Mouse (Mus musculus) heart, adult 2 months (tissue): ENCODE data around the gene Acbd5. TPM values are rescaled to one million over a fixed set of nuclear protein-coding genes. Genes with fewer than 3 reads are reported as not detected.

ENCODE experiments used
- DNase-seq, 2 experiments: peaks; one replicate each; pipeline ENCODE4 v3.0.0; 2021
- H3K27ac ChIP-seq: fragments of 200-600 bp; 2 replicates; pipeline ENCODE4 v1.8.1; 2022
- H3K27me3 ChIP-seq: fragments of 200-500 bp; 2 replicates; pipeline ENCODE4 v1.6.1; 2012; ENCODE audit warnings: mild to moderate bottlenecking, low read length, inconsistent platforms, mixed read lengths; ENCODE audit not compliant: control insufficient read depth, insufficient read depth
- H3K36me3 ChIP-seq: fragments of 200-500 bp; 2 replicates; pipeline ENCODE4 v1.6.1; 2012; ENCODE audit warnings: low read length, inconsistent platforms; ENCODE audit not compliant: control insufficient read depth, insufficient read depth
- H3K4me1 ChIP-seq: fragments of 200-500 bp; 2 replicates; pipeline ENCODE4 v1.6.1; 2011; ENCODE audit warnings: low read length; ENCODE audit not compliant: control insufficient read depth, insufficient read depth
- H3K4me3 ChIP-seq: fragments of 200-600 bp; 2 replicates; pipeline ENCODE4 v1.8.1; 2022
- H3K79me2 ChIP-seq: fragments of 200-500 bp; replicated peaks from 2 replicates; pipeline ENCODE4 v1.6.1; 2012; ENCODE audit warnings: mild to moderate bottlenecking, inconsistent platforms, low read length, moderate library complexity, mixed read lengths; ENCODE audit not compliant: control insufficient read depth, insufficient read depth
- H3K9ac ChIP-seq: fragments of 200-500 bp; 2 replicates; pipeline ENCODE4 v1.6.1; 2012; ENCODE audit warnings: low read depth, mild to moderate bottlenecking, control low read depth, inconsistent platforms, low read length, mixed read lengths
- CTCF ChIP-seq: fragments of 200-600 bp; IDR thresholded peaks from 2 replicates; pipeline ENCODE4 v1.8.1; 2022; ENCODE audit warnings: antibody characterized with exemption, mild to moderate bottlenecking, moderate library complexity
- EP300 ChIP-seq: fragments of 200-500 bp; IDR thresholded peaks from 2 replicates; pipeline ENCODE4 v1.6.1; 2011; ENCODE audit warnings: low read depth, low read length, control low read depth; ENCODE audit not compliant: insufficient read depth
- POLR2A ChIP-seq: fragments of 200-500 bp; IDR thresholded peaks from 2 replicates; pipeline ENCODE4 v1.6.1; 2011; ENCODE audit warnings: mild to moderate bottlenecking, low read depth, low read length, control low read depth; ENCODE audit not compliant: insufficient read depth
- whole genome bisulfite sequencing: fragments of 180-500 bp; shearing (Covaris S2); methylation state at CpG from one replicate; pipeline ENCODE4 v1.1.7; 2018; 5-methylcytosine and 5-hydroxymethylcytosine counted together
- intact Hi-C: fragments of 180-260 bp; cut with DNase I; formaldehyde crosslinking; loops from one replicate; pipeline ENCODE4 v1.15.1; 2025
- polyA plus RNA-seq: library from polyadenylated mRNA; depleted of rRNA; stranded (reverse); fragments of >200 nt; gene quantifications from 2 replicates; pipeline ENCODE4 v1.2.3, GENCODE M21; 2012; rRNA removed
- total RNA-seq, 2 experiments: library from RNA; stranded (reverse); gene quantifications; 2 replicates each; pipeline ENCODE4 v1.2.3; 2021

The Acbd5 gene
- total and polyA plus RNA-seq, 3 experiments: 4.1 to 28.0 (median 26.5) TPM

DNA sequence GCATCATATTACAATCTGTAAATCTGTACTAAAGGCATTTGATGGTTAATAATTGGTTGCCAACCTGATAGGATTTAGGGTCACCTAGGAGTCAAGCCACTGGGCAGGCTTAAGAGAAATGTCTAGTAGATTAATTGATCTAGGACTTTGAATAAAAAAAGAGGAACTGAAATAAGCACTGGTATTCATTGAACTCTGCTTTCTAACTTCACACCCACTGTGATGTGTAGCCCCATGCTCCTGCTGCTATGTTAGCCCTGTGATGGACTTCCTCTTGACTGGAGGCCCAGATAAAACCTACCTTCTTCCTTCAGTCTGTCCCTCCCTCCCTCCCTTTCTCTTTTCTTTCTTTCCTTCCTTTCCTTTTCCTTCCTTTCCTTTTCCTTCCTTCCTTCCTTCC, 29.1 kb downstream of the Acbd5 start:
- H3K27ac ChIP-seq: no peak overlapping the region
- peaks cover 5% of the 10 kb centered on the region; the same call in 1 of the 2 replicates for H3K36me3 ChIP-seq
- no peak for DNase-seq
- no peaks in the 10 kb centered on the region for H3K79me2 ChIP-seq
- no peak for TF ChIP-seq CTCF
- TF ChIP-seq EP300: no peak
- TF ChIP-seq POLR2A: no peak
- H3K4me1 ChIP-seq: no peaks in the 10 kb centered on the region; the same call in 1 of the 2 replicates
- intact Hi-C loops: no loop called here
- no peaks in the 10 kb centered on the region for H3K27me3 ChIP-seq
- H3K9ac ChIP-seq: no peak overlapping the region
- no peak overlapping the region for H3K4me3 ChIP-seq

GRCm38 (mm10) chr2:23102266-23102665, 34.3 kb downstream of the Acbd5 start:
- Histone ChIP-seq H3K4me1 (no peaks in the 10 kb centered on the region), H3K27ac (no peak overlapping the region), H3K9ac (no peak overlapping the region), H3K79me2 (no peaks in the 10 kb centered on the region), H3K36me3 (peaks cover 3% of the 10 kb centered on the region; the same call in 1 of the 2 replicates), H3K4me3 (no peak overlapping the region), H3K27me3 (no peaks in the 10 kb centered on the region)
- intact Hi-C loops: no loop called here
- TF ChIP-seq CTCF (no peak), EP300 (no peak), POLR2A (no peak)
- no peak for DNase-seq

DNA sequence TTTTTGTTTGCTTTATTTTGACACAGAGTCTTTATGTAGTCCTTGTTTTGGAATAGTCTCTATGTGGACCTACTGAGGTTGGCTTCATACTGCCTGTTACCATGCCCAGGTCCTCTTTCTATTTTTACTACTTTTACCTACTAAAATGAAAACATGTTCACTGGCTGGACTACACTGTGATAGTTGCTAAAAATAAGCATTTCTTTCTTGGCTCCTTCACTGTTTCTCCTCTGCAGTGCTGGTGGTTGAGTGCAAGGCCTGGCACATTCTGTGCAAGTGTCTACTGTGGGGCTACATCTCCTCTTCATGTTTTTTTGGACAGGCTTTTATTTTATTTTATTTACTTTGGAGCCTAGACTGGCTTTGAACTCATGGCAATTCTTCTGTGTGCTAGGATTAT, 51.6 kb downstream of the Acbd5 start:
- Histone ChIP-seq H3K27ac (peak overlapping the region; percentile 66), H3K9ac (no peak overlapping the region), H3K4me1 (no peaks in the 10 kb centered on the region), H3K79me2 (no peaks in the 10 kb centered on the region), H3K27me3 (no peaks in the 10 kb centered on the region), H3K36me3 (no peaks in the 10 kb centered on the region), H3K4me3 (no peak overlapping the region)
- DNase-seq: peak in 1 of 2 experiments; percentile 8
- TF ChIP-seq POLR2A: no peak
- TF ChIP-seq CTCF: no peak
- no peak for TF ChIP-seq EP300
- intact Hi-C loops: no loop called here

GRCm38 (mm10) chr2:23155199-23155621, 87.2 kb downstream of the Acbd5 start:
- Histone ChIP-seq H3K27me3 (no peaks in the 10 kb centered on the region), H3K9ac (no peak overlapping the region), H3K4me1 (peaks cover 4% of the 10 kb centered on the region), H3K79me2 (peaks cover 2% of the 10 kb centered on the region; the same call in 1 of the 2 replicates), H3K4me3 (peak overlapping the region; percentile 88), H3K36me3 (peaks cover 18% of the 10 kb centered on the region), H3K27ac (peak overlapping the region; percentile 99; the same call in 1 of the 2 replicates)
- DNase-seq: no peak
- WGBS: under 1% methylated on average over 5 of the region's 5 CpGs
- no peak for TF ChIP-seq POLR2A
- no peak for TF ChIP-seq EP300
- no peak for TF ChIP-seq CTCF
- intact Hi-C loops: loop anchor here (2.0 to 10.0 kb wide), 2 partner anchors 114 to 260 kb away; partner anchors contain the start of genes Abi1 and Pdss1

GRCm38 (mm10) chr2:23155777-23156607, 88.0 kb downstream of the Acbd5 start, which contains the start of the genes Mastl and Yme1l1:
Gene Mastl (minus strand): TSS chr2:23156024.
Gene Yme1l1 (plus strand): TSS chr2:23156369.
- under 1% methylated on average over 61 of the region's 61 CpGs for WGBS
- H3K27ac ChIP-seq: peak within 1 kb of the TSS; percentile 99
- DNase-seq: peak; percentile 96 to 99
- peak within 1 kb of the TSS; percentile 88 for H3K4me3 ChIP-seq
- peaks cover 5% of the 10 kb centered on the region for H3K79me2 ChIP-seq
- H3K36me3 ChIP-seq: peaks cover 18% of the 10 kb centered on the region
- no peaks in the 10 kb centered on the region for H3K27me3 ChIP-seq
- H3K4me1 ChIP-seq: peaks cover 4% of the 10 kb centered on the region
- intact Hi-C loops: loop anchor here (2.0 to 10.0 kb wide), 3 partner anchors 87 to 261 kb away; partner anchors contain the start of genes Abi1, Acbd5 and Pdss1
- TF ChIP-seq EP300 (peak; percentile 34; the same call in 1 of the 2 replicates), CTCF (peak; percentile 53), POLR2A (peak; percentile 89)
- H3K9ac ChIP-seq: peak within 1 kb of the TSS; percentile 92

GRCm38 (mm10) chr2:23156608-23157081, 88.7 kb downstream of the Acbd5 start:
- peak overlapping the region; percentile 88 for H3K4me3 ChIP-seq
- WGBS: under 1% methylated on average over 17 of the region's 17 CpGs
- intact Hi-C loops: loop anchor here (2.0 to 10.0 kb wide), 2 partner anchors 88 to 262 kb away; partner anchors contain the start of genes Acbd5 and Pdss1
- no peak for DNase-seq
- peaks cover 4% of the 10 kb centered on the region for H3K4me1 ChIP-seq
- H3K9ac ChIP-seq: peak overlapping the region; percentile 92
- H3K79me2 ChIP-seq: peaks cover 5% of the 10 kb centered on the region
- H3K27ac ChIP-seq: peak overlapping the region; percentile 99
- peaks cover 18% of the 10 kb centered on the region for H3K36me3 ChIP-seq
- TF ChIP-seq CTCF: no peak
- H3K27me3 ChIP-seq: no peaks in the 10 kb centered on the region

Other genes with a start within 250 kb of the Acbd5 start
- 10 to 100 TPM; 19.4 to 20.9 TPM for gene Pdss1, start 172.6 kb upstream of the Acbd5 start, total RNA-seq
- 11.9 and 15.9 TPM in 2 replicates for gene Pdss1, start 172.6 kb upstream of the Acbd5 start, polyA plus RNA-seq
- 10 to 100 TPM; 20.9 to 23.5 TPM for gene Abi1, start 27.9 kb upstream of the Acbd5 start, total RNA-seq
- gene Abi1, start 27.9 kb upstream of the Acbd5 start, polyA plus RNA-seq: 32.6 and 40.9 TPM in 2 replicates
- gene Mastl, start 87.9 kb downstream of the Acbd5 start, total RNA-seq: under 1 TPM; 0.18 to 0.57 TPM
- gene Mastl, start 87.9 kb downstream of the Acbd5 start, polyA plus RNA-seq: 0.08 and 0.15 TPM in 2 replicates
- gene Yme1l1, start 88.2 kb downstream of the Acbd5 start, total RNA-seq: 10 to 100 TPM; 61.3 to 73.3 TPM
- 5.9 and 13.2 TPM in 2 replicates for gene Yme1l1, start 88.2 kb downstream of the Acbd5 start, polyA plus RNA-seq
- gene 4931423N10Rik, start 139.3 kb downstream of the Acbd5 start, total RNA-seq: not detected
- gene 4931423N10Rik, start 139.3 kb downstream of the Acbd5 start, polyA plus RNA-seq: not detected in 2 replicates